8 mouse cellular contexts compared by ENCODE assay signal in the genomic region with DNA sequence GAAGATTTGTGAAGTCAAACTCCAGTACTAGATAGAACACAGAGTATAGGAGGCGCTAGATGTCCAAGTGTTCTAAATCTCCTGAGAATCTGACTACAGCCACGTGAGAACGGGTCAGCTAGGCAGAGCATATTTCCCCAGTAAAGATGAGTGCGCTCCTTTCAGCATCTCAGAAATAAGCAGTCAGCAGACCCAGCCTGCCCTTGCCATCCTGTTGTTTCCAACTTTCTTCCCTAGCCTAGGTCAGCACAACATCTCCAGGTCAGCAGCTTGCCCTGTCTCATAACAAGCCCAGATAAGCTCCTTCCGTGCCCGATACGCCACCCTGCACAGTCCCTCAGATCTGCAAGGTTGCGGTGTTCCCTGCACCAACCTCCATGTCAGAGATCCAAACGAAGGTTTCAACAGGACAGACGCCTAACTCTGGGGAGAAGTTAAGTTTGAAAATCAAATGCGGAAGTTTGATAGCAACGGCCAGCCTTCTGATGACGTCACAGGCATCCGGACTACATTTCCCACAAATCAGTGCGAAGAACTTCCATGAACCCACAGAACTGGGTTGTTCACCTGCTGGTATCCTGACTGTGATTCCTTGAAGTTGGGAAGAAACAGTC. TPM values are rescaled to one million over a fixed set of nuclear protein-coding genes. Genes with fewer than 3 reads are reported as not detected.
DNase-seq lines count a peak whose midpoint lies in the region; ATAC-seq and TF ChIP-seq lines count a peak whose summit lies in the region.

A gene (minus strand): TSS at position 406 of the 614 bp plus-strand sequence.
A gene (minus strand): TSS at position 475 of the 614 bp plus-strand sequence.

- under 1% methylated on average over 15 of the region's 15 CpGs for WGBS in bone marrow, adult 2 months
- WGBS in embryonic facial prominence, embryonic 15.5 days: under 1% methylated on average over 15 of the region's 15 CpGs
- under 1% methylated on average over 15 of the region's 15 CpGs for WGBS in limb, embryonic 14.5 days
- WGBS in midbrain, postnatal 0 days: under 1% methylated on average over 15 of the region's 15 CpGs

- TF ChIP-seq POLR2A in bone marrow, adult 2 months (IDR thresholded peaks at IDR 0.05; ENCODE audit: borderline replicate concordance, control insufficient read depth, low read depth, low read length): no peak
- no peak for TF ChIP-seq POLR2A in limb, embryonic 14.5 days (IDR thresholded peaks at IDR 0.05; ENCODE audit: borderline replicate concordance, extremely low read depth, insufficient read depth, insufficient read length)

- no peaks in the 10 kb centered on the region for H3K27me3 ChIP-seq in embryonic facial prominence, embryonic 15.5 days
- H3K27me3 ChIP-seq in limb, embryonic 14.5 days (ENCODE audit: control insufficient read depth, insufficient read depth, low read length): no peaks in the 10 kb centered on the region
- no peaks in the 10 kb centered on the region for H3K27me3 ChIP-seq in midbrain, postnatal 0 days (ENCODE audit: insufficient read depth, low read length)

- no peaks in the 10 kb centered on the region for H3K36me3 ChIP-seq in embryonic facial prominence, embryonic 15.5 days
- no peaks in the 10 kb centered on the region for H3K36me3 ChIP-seq in limb, embryonic 14.5 days (ENCODE audit: control insufficient read depth, insufficient read depth, low read length)
- no peaks in the 10 kb centered on the region for H3K36me3 ChIP-seq in midbrain, postnatal 0 days (ENCODE audit: insufficient read depth, low read length)

- H3K4me1 ChIP-seq in bone marrow, adult 2 months (ENCODE audit: control insufficient read depth, insufficient read depth, low read length): no peaks in the 10 kb centered on the region
- H3K4me1 ChIP-seq in embryonic facial prominence, embryonic 15.5 days: peaks cover 4% of the 10 kb centered on the region; the same call in 1 of the 2 replicates
- H3K4me1 ChIP-seq in limb, embryonic 14.5 days (ENCODE audit: control insufficient read depth, insufficient read depth, low read length): no peaks in the 10 kb centered on the region
- H3K4me1 ChIP-seq in midbrain, postnatal 0 days (ENCODE audit: insufficient read depth, low read length): 0 out of 2 replicates have a peak, but pooled peaks cover 2% of the 10 kb centered on the region

- DNase-seq in 416B (ENCODE audit: low read depth): peak; percentile 90
- peak; percentile 96 for DNase-seq in heart, adult 8-10 months (ENCODE audit: low spot score)
- DNase-seq in kidney, adult 9 months: peak; percentile 96
- peak; percentile 93 for DNase-seq in limb, embryonic 14.5 days (ENCODE audit: low spot score)
- DNase-seq in midbrain, postnatal 0 days (ENCODE audit: low spot score): peak; percentile 93
- DNase-seq in spleen, postnatal 14 days (ENCODE audit: low spot score in 2 of 2): peak; percentile 68 to 86

- ATAC-seq in embryonic facial prominence, embryonic 15.5 days (ENCODE audit: insufficient number of reproducible peaks, low FRiP score, low TSS enrichment, low read depth): peak; percentile 80; the same call in 1 of the 2 replicates
- ATAC-seq in limb, embryonic 14.5 days (ENCODE audit: low FRiP score, low read depth): peak; percentile 95
- peak; percentile 94 for ATAC-seq in midbrain, postnatal 0 days (ENCODE audit: low FRiP score)

- H3K4me3 ChIP-seq in bone marrow, adult 2 months (replicated peaks; ENCODE audit: control insufficient read depth, low read depth, low read length): peak within 1 kb of the TSS; percentile 81
- H3K4me3 ChIP-seq in embryonic facial prominence, embryonic 15.5 days (replicated peaks): peak within 1 kb of the TSS; percentile 69
- peak within 1 kb of the TSS; percentile 59 for H3K4me3 ChIP-seq in limb, embryonic 14.5 days (replicated peaks; ENCODE audit: low read length)
- peak within 1 kb of the TSS; percentile 80 for H3K4me3 ChIP-seq in midbrain, postnatal 0 days (ENCODE audit: low read depth, low read length)

- H3K9me3 ChIP-seq in embryonic facial prominence, embryonic 15.5 days (replicated peaks): no peaks in the 10 kb centered on the region
- no peaks in the 10 kb centered on the region for H3K9me3 ChIP-seq in limb, embryonic 14.5 days (ENCODE audit: control insufficient read depth, low read length)
- no peaks in the 10 kb centered on the region for H3K9me3 ChIP-seq in midbrain, postnatal 0 days (ENCODE audit: low read length)

- H3K27ac ChIP-seq in bone marrow, adult 2 months (ENCODE audit: control insufficient read depth, insufficient read depth, low read depth, low read length, poor library complexity): peak within 1 kb of the TSS; percentile 25
- H3K27ac ChIP-seq in embryonic facial prominence, embryonic 15.5 days (replicated peaks): peak within 1 kb of the TSS; percentile 59
- H3K27ac ChIP-seq in limb, embryonic 14.5 days (replicated peaks; ENCODE audit: low read depth, low read length): peak within 1 kb of the TSS; percentile 11; the same call in 1 of the 2 replicates
- H3K27ac ChIP-seq in midbrain, postnatal 0 days (ENCODE audit: low read depth, low read length): no peak within 1 kb of the TSS

- peak within 1 kb of the TSS; percentile 62 for H3K9ac ChIP-seq in embryonic facial prominence, embryonic 15.5 days
- peak within 1 kb of the TSS; percentile 68 for H3K9ac ChIP-seq in limb, embryonic 14.5 days (ENCODE audit: low read depth, low read length, severe bottlenecking)
- peak within 1 kb of the TSS; percentile 63 for H3K9ac ChIP-seq in midbrain, postnatal 0 days (replicated peaks; ENCODE audit: low read length, poor library complexity, severe bottlenecking)

- H3K4me2 ChIP-seq in embryonic facial prominence, embryonic 15.5 days (replicated peaks): peak within 1 kb of the TSS; percentile 73
- peak within 1 kb of the TSS; percentile 50 for H3K4me2 ChIP-seq in limb, embryonic 14.5 days (replicated peaks; ENCODE audit: low read depth, low read length, severe bottlenecking)
- peak within 1 kb of the TSS; percentile 78 for H3K4me2 ChIP-seq in midbrain, postnatal 0 days (ENCODE audit: low read depth, low read length, poor library complexity, severe bottlenecking)

- no peak; the same call in 1 of the 2 replicates for TF ChIP-seq CTCF in bone marrow, adult 2 months (IDR thresholded peaks at IDR 0.05; ENCODE audit: control insufficient read depth, insufficient read depth, low read length)
- peak; percentile 36 for TF ChIP-seq CTCF in midbrain, postnatal 0 days (IDR thresholded peaks at IDR 0.05)

RNA-seq across cellular contexts. Expression of the first gene that starts in this region (rescaled TPM):
- not detected in 2 replicates for polyA plus RNA-seq in bone marrow, adult 2 months (2011; ENCODE audit: insufficient read depth, insufficient read length, low replicate concordance, missing spikeins)
- polyA plus RNA-seq in embryonic facial prominence, embryonic 15.5 days (2015; fragmentation: Nextera tagmentation; extraction: Ambion mirVana): not detected in 2 replicates
- total RNA-seq in heart, adult 8-10 months (2022): 1 to 10 TPM; 1.0 to 2.3 (median 1.6) TPM
- polyA plus RNA-seq in limb, embryonic 14.5 days (2012; rRNA removed): not detected in 2 replicates
- polyA plus RNA-seq in limb, embryonic 14.5 days (2014; fragmentation: Nextera tagmentation; extraction: Ambion mirVana): not detected in 2 replicates
- total RNA-seq in midbrain, postnatal 0 days (2014; rRNA removed): not detected in 2 replicates
- polyA plus RNA-seq in midbrain, postnatal 0 days (2015; fragmentation: Nextera tagmentation; extraction: Ambion mirVana): not detected in 2 replicates

RNA-seq across cellular contexts. Expression of the second gene that starts in this region (rescaled TPM):
- polyA plus RNA-seq in bone marrow, adult 2 months (2011; ENCODE audit: insufficient read depth, insufficient read length, low replicate concordance, missing spikeins): 0.90 and 2.1 TPM in 2 replicates
- 0.89 and 0.95 TPM in 2 replicates for polyA plus RNA-seq in embryonic facial prominence, embryonic 15.5 days (2015; fragmentation: Nextera tagmentation; extraction: Ambion mirVana)
- total RNA-seq in heart, adult 8-10 months (2022): 1 to 10 TPM in 3 of 4 experiments, under 1 TPM in 1; 0.86 to 1.3 (median 1.1) TPM
- polyA plus RNA-seq in limb, embryonic 14.5 days (2012; rRNA removed): 0.95 and 0.99 TPM in 2 replicates
- 1.4 and 1.5 TPM in 2 replicates for polyA plus RNA-seq in limb, embryonic 14.5 days (2014; fragmentation: Nextera tagmentation; extraction: Ambion mirVana)
- 0.71 and 1.3 TPM in 2 replicates for total RNA-seq in midbrain, postnatal 0 days (2014; rRNA removed)
- 0.13 and 0.22 TPM in 2 replicates for polyA plus RNA-seq in midbrain, postnatal 0 days (2015; fragmentation: Nextera tagmentation; extraction: Ambion mirVana)

Comparison
In these comparisons a context has a peak if more than half of its experiments do, and no peak if none do; other contexts are left out.
1. Peak in ATAC-seq, H3K4me3 ChIP-seq, H3K27ac ChIP-seq, H3K9ac ChIP-seq and H3K4me2 ChIP-seq in embryonic facial prominence, embryonic 15.5 days; RNA of the genes that start here not detected or under 1 TPM.